Mouse (Mus musculus): ENCODE results near the gene AC129217.1.
"Not testable (repeated sequence)": the region's sequence is repeated elsewhere in the genome, so short reads cannot be mapped to it uniquely, and the experiment has no call there.

Gene AC129217.1

DNA sequence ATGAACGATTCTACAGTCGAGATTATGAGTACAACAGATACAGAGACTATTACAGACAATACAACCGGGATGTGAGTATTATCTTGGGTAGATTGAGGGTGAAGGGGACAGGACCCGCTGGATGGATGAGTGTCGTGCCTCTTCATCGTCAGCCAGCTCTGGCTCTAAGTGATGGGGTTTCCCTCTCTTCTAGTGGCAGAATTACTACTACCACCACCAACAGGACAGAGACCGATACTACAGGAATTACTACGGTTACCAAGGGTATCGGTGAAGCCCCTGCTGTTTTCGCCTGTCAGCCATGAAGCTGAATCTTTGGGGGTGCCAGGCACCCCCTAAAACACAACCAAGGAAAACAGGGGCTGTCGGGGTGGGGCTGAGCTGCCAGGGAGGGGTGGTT is 1.7 kb downstream of the AC129217.1 start:
- DNase-seq = no peak

DNA sequence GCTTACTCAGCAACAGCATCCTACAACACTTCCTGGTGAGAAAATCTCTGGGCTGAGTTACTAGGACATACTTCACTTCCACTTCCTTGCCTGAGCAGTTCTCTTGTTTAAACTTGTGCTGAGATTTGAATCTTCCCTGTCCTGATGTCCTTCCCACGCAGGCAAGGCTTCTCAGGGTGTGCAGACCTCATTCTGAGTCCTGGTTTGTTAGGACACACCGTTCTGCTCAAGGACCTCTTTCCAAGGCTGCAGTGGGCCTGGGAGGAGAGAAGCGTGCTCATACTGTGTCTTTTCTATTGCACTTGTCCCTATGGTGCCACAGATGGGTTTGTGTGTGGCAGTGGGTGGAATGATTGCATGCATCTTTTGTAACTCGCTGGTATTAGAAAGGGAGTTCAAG is 3.4 kb downstream of the AC129217.1 start:
- no peak for DNase-seq

DNA sequence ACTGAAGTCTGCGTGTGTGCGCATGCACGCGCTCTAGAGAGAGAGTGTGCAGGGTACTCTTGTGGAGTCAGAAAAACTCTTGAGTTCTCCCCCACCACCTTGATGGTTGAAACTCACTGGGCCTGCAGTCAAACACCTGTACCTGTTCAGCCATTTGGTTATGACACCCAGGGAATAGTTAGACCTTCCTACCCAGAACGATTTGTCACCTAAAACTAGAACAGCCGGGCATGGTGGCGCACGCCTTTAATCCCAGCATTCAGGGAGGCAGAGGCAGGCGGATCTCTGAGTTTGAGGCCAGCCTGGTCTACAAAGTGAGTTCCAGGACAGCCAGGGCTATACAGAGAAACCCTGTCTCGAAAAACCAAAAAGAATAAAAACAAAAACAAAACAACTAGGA is 6.8 kb downstream of the AC129217.1 start:
- not testable (repeated sequence) for DNase-seq

DNA sequence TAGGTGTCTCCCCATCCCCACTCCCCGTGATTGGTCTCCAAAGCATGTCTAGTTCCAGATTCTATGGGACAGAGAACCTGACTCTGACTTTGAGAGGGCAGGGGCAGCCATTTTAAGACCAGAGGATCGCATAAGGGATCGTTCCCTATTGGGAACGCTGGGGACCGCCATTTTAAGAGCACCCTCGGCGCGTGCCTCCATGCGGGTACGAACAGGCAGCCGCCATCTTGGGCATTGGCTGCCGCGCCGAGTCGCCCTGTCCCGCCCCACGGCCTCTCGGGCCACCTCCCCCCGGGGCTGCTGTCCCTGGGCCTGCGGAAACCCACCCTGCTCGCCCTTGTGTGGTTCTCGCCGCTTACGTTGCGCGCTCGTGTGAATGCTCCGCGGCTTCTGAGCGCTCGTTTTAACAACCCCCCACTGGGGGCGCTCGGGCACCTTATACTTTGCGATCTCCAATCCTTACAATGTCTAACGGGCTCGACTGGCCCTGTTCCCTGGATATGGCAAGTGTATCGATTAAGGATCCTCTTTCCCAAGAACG is 7.7 kb downstream of the AC129217.1 start, which contains the start of gene Bscl2:
TSS of gene Bscl2 (plus strand) at position 217 of the 541 bp plus-strand sequence.
- peak; percentile 67 to 87 for DNase-seq

DNA sequence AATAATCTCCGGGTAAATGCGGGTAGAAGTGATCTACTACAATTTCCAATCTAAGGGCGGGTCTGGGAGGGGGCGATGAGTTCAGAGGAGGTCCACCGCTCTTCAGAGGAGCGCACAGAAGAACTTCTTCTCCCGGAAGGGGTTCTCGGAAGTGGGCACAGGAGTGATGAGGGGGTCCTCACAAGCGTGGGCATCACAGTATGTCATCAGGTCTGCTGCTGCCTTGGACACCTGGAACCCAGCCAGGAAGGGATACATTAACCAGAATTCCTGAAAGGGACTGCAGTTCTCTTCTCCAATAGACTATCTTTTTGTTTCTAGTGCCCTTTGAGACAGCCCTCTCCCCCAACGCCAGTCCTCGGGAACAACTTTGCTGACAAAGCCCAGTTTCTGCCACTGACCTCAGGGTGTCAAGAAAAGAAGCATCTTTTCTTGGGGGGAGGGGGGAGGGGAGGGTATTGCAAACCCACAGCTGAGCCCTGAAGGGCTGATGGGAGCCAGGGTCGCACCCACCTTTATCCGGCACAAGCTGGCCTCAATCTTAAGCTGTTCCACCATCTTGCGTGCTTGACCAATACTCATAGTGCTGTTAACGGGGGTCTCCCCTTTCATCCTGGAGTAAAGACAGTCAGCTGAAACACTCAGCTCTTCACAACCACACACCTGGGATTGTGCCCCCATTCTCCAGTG is 8.6 kb downstream of the AC129217.1 start:
- DNase-seq = peak in 1 of 2 experiments; percentile 27

DNA sequence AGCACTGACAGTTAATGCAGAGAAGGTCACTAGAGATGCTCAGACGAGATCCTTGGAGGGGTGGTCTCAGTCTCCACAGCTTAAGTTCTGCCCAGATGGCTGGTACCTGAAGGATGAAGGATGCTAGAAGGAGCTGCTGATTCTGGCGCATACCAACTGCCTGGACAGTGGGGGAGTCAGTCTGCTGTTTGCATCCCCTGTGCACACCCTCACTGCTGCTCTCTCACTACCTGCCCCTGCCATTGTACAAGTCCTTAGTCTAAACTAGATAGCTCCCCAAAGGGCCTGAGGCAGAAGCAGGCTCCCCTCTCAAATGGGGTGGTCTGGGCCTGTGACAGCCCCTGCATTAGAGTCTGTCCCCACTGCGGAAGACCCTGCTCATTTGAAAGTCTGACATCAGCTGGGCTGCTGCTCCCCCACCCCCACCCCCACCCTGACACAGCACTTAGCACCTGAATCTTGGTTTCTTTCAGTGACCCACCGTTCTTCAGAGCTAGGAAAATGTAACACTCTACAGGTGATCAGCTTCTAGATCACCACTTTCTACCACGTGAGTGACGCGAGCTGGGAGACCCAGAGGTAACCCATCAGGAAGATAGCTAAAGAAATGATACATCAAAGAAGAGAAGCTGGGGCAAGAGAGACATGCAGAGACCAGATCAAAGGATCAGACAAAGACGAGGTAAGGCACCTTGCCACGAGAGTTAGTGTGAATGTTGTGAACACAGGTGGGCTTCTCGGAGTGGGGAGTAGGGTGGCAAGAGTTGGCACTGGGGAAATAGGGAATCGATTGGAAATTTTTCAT is 9.7 kb downstream of the AC129217.1 start, which contains the start of gene Gng3:
TSS of gene Gng3 (minus strand) at position 92 of the 805 bp plus-strand sequence.
- DNase-seq = no peak

DNA sequence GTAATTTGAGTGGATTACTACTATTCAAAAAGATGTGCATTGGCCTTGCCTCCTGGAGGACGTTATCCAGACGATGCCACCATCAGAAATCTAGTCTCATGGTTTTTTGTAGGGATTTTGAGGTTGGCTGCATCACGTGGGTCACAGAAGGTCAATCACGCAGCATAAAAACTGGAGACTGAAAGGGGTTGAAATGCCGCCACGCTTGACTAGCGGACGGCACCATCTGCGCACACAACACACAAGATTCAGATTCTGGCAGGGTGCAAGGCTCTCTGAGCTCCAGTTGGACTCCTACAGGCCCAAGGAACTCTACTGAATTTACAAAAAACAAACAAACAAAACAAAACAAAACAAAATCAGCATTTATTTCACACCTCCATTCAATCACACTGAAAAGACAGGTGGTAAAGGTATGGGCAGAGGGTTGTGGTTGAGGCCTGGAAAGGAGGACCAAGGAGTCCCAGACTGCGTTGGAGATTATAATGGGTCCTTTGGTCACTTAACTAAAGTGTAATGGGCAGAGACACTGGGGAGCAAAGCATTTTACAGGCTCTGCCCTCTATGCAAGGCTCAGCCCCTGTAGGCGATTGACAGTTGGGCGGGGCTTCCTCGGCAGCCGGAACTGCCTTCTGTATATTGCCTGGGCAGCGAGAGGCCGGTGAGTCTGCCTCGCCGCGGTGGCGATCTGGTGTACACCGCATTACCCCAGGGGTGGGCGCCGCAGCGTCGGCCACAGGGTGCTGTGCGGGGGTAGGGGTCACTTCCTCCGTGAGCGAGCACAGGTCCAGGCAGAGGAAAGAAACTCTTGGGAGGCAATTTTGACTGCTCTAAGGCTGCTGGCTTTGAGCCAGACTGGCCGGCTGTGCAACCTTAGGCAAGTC is 10.6 kb downstream of the AC129217.1 start:
- DNase-seq = peak; percentile 62 to 74

DNA sequence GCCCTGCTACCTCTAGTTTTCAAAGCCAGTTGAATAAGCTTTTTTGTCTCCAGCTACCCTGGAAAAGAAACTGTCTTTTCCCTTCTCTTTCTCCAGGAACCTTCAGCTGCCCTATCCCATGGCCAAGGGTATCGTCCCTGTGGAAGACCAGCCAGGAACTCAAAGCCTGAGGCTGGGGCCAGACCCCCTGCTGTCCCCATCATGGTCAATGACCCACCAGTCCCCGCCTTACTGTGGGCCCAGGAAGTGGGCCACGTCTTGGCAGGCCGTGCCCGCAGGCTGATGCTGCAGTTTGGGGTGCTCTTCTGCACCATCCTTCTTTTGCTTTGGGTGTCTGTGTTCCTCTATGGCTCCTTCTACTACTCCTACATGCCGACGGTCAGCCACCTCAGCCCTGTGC is 11.4 kb downstream of the AC129217.1 start:
- no peak for DNase-seq

DNA sequence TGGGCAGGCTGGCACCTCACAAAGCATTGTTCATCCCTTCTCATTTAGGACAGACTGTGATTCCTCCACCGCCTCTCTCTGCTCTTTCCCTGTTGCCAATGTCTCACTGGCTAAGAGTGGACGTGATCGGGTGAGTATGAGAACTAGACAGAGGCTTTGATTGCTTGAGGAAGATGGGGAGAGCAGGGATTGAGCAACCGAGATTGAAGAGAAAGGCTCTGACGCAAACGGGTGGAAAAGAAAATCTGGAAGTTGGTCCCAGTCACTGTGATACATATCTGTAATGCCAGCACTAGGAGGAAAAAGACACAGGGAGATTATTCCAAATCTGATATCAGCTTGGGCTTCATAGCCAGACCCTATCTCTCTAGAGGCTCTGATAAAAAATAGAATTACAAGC is 13.4 kb downstream of the AC129217.1 start:
- no peak for DNase-seq

DNA sequence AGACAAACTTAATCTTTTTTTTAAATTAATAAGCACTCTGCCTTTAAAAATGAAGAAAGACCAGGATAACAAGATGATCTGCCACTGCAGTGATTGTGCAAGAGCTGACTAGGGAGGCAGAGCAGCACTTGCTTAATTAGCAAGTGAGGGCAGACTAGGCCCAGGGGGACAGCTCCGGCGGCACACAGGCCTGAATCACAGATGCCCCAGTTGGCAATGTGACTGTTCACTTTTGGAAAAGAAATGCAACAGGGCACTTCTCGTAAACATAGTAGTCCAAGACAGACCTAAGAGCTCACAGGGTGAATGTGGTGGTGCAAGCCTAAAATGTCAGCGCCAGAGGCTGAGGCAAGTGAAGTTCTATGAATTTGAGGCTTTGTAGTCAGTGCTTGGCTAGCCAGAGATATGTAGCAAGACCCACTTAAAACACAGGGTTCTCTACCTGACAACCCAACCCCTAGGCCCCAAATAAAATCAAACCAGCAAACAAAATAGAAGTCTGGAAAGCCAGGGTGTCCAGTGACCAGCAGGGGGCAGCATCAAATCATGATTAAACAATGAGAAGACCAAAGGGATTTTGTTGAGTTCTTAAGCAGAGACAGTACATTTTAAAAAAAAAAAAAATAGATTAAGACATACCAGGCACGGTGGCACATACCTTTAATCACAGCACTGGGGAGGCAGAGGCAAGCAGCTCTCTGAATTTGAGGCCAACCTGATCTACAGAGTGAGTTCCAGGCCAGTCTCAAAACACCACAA is 15.0 kb downstream of the AC129217.1 start:
- DNase-seq = peak in 1 of 2 experiments; percentile 83

DNA sequence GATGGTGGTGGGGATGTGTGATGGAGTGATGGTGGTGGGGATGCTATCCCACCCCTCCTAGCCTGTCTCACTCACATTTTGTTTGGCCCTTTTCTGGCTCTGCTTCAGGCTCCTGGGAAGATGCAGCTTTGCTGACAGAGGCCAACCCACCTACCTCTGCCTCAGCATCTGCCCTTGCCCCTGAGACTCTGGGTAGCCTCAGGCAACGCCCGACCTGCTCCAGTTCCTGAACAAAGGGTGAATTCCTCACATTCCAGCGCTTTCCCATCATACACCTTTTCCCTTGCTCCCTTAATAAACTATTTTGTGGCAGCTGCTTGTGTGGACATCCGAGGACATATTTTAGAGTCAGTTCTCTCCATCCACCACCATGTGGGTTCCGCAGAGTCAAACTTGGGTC is 18.8 kb downstream of the AC129217.1 start:
- no peak for DNase-seq

DNA sequence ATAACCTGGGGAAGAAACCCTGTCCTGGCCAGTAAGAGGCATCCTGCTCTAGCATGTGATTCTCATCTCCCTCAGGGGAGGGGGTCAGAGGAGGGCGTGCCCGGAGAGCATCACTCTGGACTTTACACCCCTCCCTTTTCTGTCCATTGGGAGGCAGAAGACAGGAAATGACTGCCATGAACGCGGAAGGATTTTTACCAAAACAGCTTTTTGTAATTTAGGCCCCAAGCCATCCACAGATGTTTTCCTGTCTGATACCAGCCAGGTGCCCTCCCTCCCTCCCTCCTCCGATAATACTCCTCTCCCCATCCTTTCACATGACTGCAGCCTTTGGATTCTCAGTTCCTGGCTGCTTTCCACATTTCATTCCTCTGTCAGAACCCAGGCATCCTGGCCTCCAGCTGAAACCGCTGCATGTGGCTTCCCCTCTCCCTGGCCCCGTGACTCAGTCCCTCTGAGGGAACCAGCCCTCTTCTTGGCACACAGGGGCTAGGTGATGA is 20.9 kb downstream of the AC129217.1 start, which contains the start of gene Lrrn4cl:
TSS of gene Lrrn4cl (plus strand) at position 367 of the 500 bp plus-strand sequence.
- no peak for DNase-seq

DNA sequence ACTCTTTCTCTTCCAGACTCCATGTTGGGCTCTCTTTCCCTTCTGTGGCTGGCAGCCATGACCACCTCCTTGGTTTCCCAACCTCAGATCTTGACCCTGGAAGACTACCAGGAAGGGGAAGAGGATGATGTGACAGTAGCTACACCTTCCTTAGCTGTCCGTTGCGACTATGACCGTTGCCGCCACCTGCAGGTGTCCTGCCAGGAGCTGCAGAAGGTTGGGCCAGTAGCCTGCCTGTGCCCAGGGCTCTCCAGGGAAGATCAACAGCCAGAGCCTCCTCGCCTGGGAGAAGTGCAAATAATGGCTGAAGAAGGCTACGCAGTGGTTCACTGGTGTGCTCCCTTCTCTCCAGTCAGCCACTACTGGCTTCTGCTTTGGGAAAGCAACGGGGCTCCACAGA is 22.1 kb downstream of the AC129217.1 start:
- DNase-seq = no peak

DNA sequence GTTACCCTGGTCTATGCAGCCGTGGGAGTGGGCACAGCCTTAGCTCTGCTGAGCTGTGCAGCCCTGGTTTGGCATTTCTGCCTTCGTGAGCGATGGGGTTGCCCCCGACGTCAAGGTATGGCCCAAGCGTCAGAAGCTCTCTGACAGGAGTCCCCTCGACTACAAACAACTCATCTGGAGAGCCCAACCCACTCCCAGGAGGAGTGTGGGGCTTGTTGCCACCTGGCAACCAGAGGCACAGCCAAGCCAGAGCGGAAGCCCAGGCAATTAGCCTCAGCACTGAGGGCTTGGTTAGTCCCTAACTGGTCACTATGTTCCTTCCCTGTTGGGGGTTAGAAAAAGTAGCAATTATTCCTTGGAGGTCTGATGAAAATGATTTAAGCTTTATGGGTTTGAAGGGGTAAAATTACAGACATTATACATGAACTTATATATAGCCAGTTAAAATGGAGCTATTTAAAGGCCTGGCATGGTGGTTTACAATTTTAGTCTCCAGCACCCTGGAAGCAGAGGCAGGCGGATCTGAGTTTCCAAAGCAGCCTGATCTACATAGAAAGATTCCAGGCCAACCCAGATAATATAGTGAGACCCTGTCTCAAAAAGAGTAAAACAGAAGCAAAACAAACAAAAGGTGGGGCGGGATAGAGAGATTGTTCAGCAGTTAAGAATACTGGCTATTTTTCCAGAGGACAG is 22.8 kb downstream of the AC129217.1 start:
- DNase-seq = no peak

DNA sequence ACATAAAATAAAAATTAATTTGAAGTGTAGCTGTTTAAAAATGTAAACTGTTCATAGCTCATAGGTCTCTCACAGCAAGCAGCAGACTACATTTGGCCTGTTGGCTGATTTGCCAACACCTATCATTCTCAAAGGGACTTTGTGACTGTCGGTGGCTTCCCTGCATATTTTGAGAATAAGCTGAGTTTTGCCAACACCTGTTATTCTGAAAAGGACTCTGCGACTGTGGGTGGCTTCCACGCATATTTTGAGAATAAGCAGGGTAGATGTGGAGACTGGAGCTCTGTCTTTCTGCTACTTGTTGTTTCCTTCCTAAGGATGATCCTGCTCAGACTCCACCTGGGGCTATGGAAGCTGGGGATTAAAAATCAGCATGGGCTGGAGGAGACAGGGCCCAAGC is 23.5 kb downstream of the AC129217.1 start:
- no peak for DNase-seq

DNA sequence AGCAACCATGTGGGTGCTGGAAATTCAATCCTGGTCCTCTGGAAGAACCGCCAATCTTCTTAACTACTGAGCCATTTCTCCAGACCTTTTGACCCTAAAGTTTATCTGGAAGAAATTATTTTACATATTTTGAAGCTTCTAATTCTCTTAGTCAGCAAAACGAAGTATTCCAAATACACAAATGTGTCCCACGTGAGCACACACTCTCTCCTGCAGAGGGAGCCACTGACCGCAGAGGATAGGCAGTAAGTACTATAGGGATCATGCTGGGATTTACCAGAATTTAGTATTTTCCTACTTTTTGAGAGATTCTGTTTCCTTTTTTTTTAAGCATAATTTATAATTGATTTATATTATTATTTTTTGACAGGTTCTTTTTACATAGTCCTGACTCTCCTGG is 28.1 kb downstream of the AC129217.1 start:
- peak in 1 of 2 experiments; percentile 32 for DNase-seq

DNA sequence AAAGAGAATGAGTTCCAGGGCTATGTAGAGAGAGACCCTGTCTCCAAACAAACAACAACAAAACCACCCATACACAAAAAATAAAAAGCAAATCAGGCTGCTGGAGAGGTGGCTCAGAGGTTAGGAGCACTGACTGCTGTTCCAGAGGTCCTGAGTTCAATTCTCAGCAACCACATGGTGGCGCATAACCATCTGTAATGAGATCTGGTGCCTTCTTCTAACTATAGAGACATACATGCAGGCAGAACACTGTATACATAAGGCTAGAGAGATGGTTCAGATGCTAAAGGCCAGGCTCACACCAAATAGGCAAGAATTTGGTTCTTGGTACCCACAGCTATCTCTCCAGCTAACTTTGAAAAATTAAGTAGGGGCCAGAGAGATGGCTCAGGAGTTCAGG is 29.4 kb downstream of the AC129217.1 start:
- DNase-seq = peak in 1 of 2 experiments; percentile 52

DNA sequence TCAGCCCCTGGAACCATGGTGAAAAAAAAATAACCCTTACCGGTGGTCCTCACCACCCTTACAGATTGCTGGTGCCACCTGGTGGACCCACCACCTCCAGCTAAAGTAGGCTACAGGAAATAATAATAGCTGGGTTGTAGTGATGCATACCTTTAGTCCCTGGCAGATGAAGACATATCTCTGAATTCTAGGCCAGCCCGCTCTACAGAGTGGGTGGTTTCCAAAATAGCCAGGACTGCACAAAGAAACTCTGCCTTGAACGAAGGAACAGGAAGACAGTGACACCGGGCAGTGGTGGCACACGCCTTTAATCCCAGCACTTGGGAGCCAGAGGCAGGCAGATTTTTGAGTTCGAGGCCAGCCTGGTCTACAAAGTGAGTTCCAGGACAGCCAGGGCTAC is 34.7 kb downstream of the AC129217.1 start:
- no peak for DNase-seq

DNA sequence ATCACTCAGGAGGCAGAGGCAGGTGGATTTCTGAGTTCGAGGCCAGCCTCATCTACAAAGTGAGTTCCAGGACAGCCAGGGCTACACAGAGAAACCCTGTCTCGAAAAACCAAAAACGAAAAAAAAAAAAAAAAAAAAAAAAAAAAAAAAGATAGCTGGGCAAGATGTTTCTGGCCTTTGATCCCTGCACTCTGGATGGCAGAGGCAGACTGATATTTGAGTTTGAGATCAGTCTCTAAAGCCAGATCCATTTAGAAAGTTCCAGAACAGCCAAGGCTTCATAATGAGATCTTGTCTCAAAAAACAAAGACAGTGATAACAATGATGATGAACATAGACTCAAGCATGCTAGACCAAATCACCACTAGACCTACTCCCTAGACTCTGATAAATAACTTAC is 40.8 kb downstream of the AC129217.1 start:
- not testable (repeated sequence) for DNase-seq

DNA sequence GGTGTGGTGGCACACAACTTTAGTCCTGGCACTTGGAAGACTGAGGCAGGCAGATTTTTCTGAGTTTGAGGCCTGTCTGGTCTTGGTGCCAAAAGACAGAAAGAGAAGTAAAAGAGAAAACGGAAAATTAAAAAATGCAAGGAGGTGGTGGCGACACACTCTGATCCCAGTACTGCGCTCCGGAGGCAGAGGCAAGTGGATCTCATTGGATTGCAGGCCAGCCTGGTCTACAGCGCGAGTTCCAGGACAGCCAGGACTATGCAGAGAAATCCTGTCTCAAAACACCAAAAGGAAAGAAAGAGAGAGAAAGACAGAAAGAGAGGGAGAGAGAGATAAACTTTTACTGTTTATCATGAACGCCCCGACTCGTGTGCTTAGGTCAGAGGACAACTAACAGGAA is 41.3 kb downstream of the AC129217.1 start:
- no peak for DNase-seq
